Mouse (Mus musculus) midbrain, embryonic 13.5 days (tissue): Measurements from ENCODE around the gene Dclre1b. TPM values are rescaled to one million over a fixed set of nuclear protein-coding genes. Genes with fewer than 3 reads are reported as not detected.

Source experiments
- ATAC-seq: fragments of 200-750 bp; cut with Nextera tagmentation; 2 replicates; pipeline ENCODE4 v1.8.0; 2017; ENCODE audit warnings: mild to moderate bottlenecking, moderate TSS enrichment, moderate library complexity
- H3K27ac ChIP-seq: fragments of 300-500 bp; sonication (generic); 2 replicates; pipeline ENCODE4 v1.5.1; 2015; ENCODE audit warnings: inconsistent platforms, mild to moderate bottlenecking, moderate library complexity
- H3K27me3 ChIP-seq: fragments of 300-500 bp; sonication (generic); 2 replicates; pipeline ENCODE4 v1.6.1; 2015; ENCODE audit warnings: mild to moderate bottlenecking, inconsistent platforms
- H3K36me3 ChIP-seq: fragments of 300-500 bp; sonication (generic); 2 replicates; pipeline ENCODE4 v1.6.1; 2015; ENCODE audit warnings: mild to moderate bottlenecking, inconsistent platforms
- H3K4me1 ChIP-seq: fragments of 300-500 bp; sonication (generic); replicated peaks from 2 replicates; pipeline ENCODE4 v1.6.1; 2015; ENCODE audit warnings: inconsistent platforms
- H3K4me2 ChIP-seq: fragments of 300-500 bp; sonication (generic); replicated peaks from 2 replicates; pipeline ENCODE4 v1.6.1; 2015; ENCODE audit warnings: moderate library complexity, mild to moderate bottlenecking, inconsistent platforms
- H3K4me3 ChIP-seq: fragments of 300-500 bp; sonication (generic); replicated peaks from 2 replicates; pipeline ENCODE4 v1.5.1; 2015; ENCODE audit warnings: mild to moderate bottlenecking, inconsistent platforms
- H3K9ac ChIP-seq: fragments of 300-500 bp; sonication (generic); replicated peaks from 2 replicates; pipeline ENCODE4 v1.6.1; 2015; ENCODE audit warnings: mild to moderate bottlenecking, inconsistent platforms
- H3K9me3 ChIP-seq: fragments of 300-500 bp; sonication (generic); 2 replicates; pipeline ENCODE4 v1.6.1; 2016; ENCODE audit warnings: mild to moderate bottlenecking, inconsistent platforms
- WGBS: fragments of 180-500 bp; shearing (Covaris S2); methylation state at CpG from one replicate; pipeline ENCODE4 v1.1.7; 2015; 5-methylcytosine and 5-hydroxymethylcytosine counted together
- polyA plus RNA-seq: library from polyadenylated mRNA; unstranded; fragments of >200 nt; fragmentation: Nextera tagmentation; extraction: Ambion mirVana; gene quantifications from 2 replicates; pipeline ENCODE4 v1.2.1, GENCODE M21; 2015

Dclre1b gene
- polyA plus RNA-seq, 1 experiment from 2014 or later: 23.7 TPM

DNA sequence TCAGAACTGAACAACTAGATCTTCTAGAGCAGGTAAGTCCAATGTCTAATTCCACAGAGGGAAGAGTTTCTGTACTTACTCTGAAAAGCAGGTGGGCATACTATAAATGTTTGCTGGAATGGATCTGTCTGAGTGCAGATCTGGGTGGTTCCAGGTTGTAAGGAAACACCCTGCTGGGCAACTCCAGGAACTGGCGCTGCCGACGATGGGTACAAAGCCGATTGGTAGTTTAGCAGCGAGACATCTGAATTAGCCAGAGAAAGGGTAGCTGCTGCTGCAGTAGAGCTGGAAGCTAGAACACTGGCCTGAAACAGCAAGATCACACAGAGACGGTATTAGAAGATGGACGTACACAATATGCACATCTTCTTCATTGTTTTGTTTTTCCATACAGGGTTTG lies 50.8 kb downstream of the Dclre1b start:
- no peak overlapping the region for H3K4me3 ChIP-seq
- no peak for ATAC-seq
- no peak overlapping the region for H3K9ac ChIP-seq
- peaks cover 82% of the 10 kb centered on the region for H3K36me3 ChIP-seq
- WGBS: 89% methylated on average over 7 of the region's 7 CpGs
- no peak overlapping the region for H3K27ac ChIP-seq
- no peaks in the 10 kb centered on the region for H3K4me1 ChIP-seq
- no peaks in the 10 kb centered on the region for H3K27me3 ChIP-seq
- no peak overlapping the region for H3K4me2 ChIP-seq
- no peaks in the 10 kb centered on the region for H3K9me3 ChIP-seq

GRCm38 (mm10) chr3:103756920-103757319 lies 52.3 kb downstream of the Dclre1b start:
- WGBS: 93% methylated on average over 2 of the region's 2 CpGs
- H3K9ac ChIP-seq: no peak overlapping the region
- H3K4me1 ChIP-seq: no peaks in the 10 kb centered on the region
- no peak overlapping the region for H3K4me3 ChIP-seq
- peaks cover 82% of the 10 kb centered on the region for H3K36me3 ChIP-seq
- ATAC-seq: no peak
- H3K9me3 ChIP-seq: no peaks in the 10 kb centered on the region
- H3K4me2 ChIP-seq: no peak overlapping the region
- H3K27ac ChIP-seq: no peak overlapping the region
- H3K27me3 ChIP-seq: no peaks in the 10 kb centered on the region

DNA sequence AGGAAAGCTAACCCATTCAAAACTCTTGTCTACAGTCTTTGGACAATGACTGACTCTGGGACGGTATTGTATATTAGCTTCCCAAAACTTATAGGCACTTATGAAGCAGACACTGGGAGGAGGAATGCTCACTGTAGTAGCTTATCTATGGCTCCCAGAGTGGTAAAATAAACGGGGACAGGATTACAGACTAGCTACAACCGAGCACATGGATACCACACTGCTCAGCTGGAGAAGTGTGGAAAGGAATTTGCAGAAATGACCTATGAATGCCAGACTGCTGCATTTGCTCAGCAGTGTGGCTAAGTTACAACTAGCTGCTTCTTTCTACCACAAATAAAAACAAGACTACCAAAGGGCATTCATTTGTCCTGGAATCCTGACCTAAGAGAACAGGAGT lies 53.9 kb downstream of the Dclre1b start:
- 82% methylated on average over 3 of the region's 3 CpGs for WGBS
- Histone ChIP-seq H3K36me3 (peaks cover 82% of the 10 kb centered on the region), H3K4me2 (no peak overlapping the region), H3K27ac (no peak overlapping the region), H3K4me1 (no peaks in the 10 kb centered on the region), H3K27me3 (no peaks in the 10 kb centered on the region), H3K9ac (no peak overlapping the region), H3K4me3 (no peak overlapping the region), H3K9me3 (no peaks in the 10 kb centered on the region)
- ATAC-seq: no peak

DNA sequence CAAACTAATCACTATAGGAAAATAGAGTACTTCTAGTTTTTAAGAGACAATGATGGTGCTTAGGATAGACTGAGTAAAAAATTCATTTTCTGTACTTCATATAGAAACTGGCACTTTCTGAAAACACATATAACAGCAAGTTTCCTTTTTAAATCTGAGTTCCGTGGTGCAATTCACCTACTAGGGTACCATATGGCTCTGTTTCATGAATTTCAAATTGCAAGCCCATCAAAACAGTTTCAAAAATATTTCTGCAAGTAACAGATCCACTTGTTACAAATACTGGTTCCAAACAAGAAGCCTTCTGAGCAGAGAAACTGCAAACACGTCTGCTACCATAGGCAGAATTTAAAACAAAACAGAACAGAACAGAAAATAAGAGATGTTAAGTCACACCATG lies 57.7 kb downstream of the Dclre1b start:
- 89% methylated on average over 2 of the region's 2 CpGs for WGBS
- peaks cover 88% of the 10 kb centered on the region for H3K36me3 ChIP-seq
- H3K9me3 ChIP-seq: no peaks in the 10 kb centered on the region

More for the DNA sequence above, 57.7 kb downstream of the Dclre1b start:
- Histone ChIP-seq H3K27ac (no peak overlapping the region), H3K9ac (no peak overlapping the region), H3K27me3 (no peaks in the 10 kb centered on the region), H3K4me2 (no peak overlapping the region), H3K4me3 (no peak overlapping the region), H3K4me1 (no peaks in the 10 kb centered on the region)
- no peak for ATAC-seq

Other genes starting within 250 kb of the Dclre1b start
- 10.4 and 11.9 TPM in 2 replicates for gene Syt6, start 234.2 kb downstream of the Dclre1b start, polyA plus RNA-seq
- gene Atg4a-ps, start 163.4 kb downstream of the Dclre1b start, polyA plus RNA-seq: 0.13 and 0.17 TPM in 2 replicates
- gene Olfml3, start 71.4 kb downstream of the Dclre1b start, polyA plus RNA-seq: 3.3 TPM in 2 replicates
- gene Gm10964, start 70.1 kb downstream of the Dclre1b start, polyA plus RNA-seq: not detected in 2 replicates
- 13.2 and 14.5 TPM in 2 replicates for gene Hipk1, start 17.9 kb downstream of the Dclre1b start, polyA plus RNA-seq
- 24.1 and 25.0 TPM in 2 replicates for gene Ap4b1, start 76 bp upstream of the Dclre1b start, polyA plus RNA-seq
- gene Gm43064, start 129 bp upstream of the Dclre1b start, polyA plus RNA-seq: 0.46 TPM in 1 of 2 replicates, not detected in the other
- gene Bcl2l15, start 23.2 kb upstream of the Dclre1b start, polyA plus RNA-seq: 0.08 and 0.63 TPM in 2 replicates
- gene Ptpn22, start 50.4 kb upstream of the Dclre1b start, polyA plus RNA-seq: 0.24 and 0.49 TPM in 2 replicates
- gene Rsbn1, start 104.7 kb upstream of the Dclre1b start, polyA plus RNA-seq: 23.8 and 24.6 TPM in 2 replicates
- gene Phtf1, start 158.7 kb upstream of the Dclre1b start, polyA plus RNA-seq: 29.7 and 33.2 TPM in 2 replicates